Mouse (Mus musculus): ENCODE results near the gene Krt82.

GRCm38 (mm10) chr15:101537864-101538579 lies 12.4 kb downstream of the Krt82 start:
- TF ChIP-seq CTCF (IDR thresholded peaks at IDR 0.05; ENCODE audit: low read depth) = no peak
- TF ChIP-seq EP300 (IDR thresholded peaks at IDR 0.05; ENCODE audit: low read depth) = no peak

Data from liver, embryonic 14.5 days (tissue).